Mouse (Mus musculus): Measurements from ENCODE around the gene Iqgap1. TPM values are rescaled to one million over a fixed set of nuclear protein-coding genes. Genes with fewer than 3 reads are reported as not detected.

Iqgap1 gene
- polyA plus RNA-seq, 1 experiment = 2.2 TPM

DNA sequence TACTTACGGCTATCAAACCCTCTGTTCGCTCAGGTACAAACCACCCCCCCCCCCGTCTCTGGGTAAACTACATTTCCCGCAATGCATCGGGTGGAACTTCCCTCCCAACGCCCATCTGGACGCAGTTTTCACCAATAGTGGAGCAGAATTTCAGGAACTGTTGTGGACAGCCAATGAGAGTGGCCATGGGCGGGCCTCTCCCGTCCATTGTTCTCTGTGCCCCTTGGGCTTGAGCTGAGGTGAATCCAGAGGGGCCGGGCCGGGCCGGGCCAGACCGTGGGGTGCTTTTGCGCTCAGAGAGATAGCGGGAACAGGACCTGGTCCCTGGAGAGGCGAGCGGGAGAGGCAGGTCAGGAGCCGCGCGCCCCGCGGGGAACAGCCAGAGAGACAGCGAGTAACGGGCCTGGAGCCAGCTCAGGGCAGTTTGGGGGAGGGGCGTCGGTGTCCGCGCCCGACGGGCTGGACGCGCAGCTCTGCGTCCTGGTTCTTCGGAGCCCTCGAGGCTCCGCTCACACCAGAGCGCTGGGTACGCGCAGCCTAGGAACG is 35.0 kb upstream of the Iqgap1 start, which contains the start of gene Zscan2:
Zscan2 (plus strand) TSS at position 192 of the 546 bp plus-strand sequence.
- no peaks in the 10 kb centered on the region for H3K27me3 ChIP-seq (replicated peaks)
- H3K4me1 ChIP-seq = peaks cover 62% of the 10 kb centered on the region
- TF ChIP-seq GATA1 (IDR thresholded peaks at IDR 0.05; ENCODE audit: borderline replicate concordance, low read length) (no peak), FLI1 (IDR thresholded peaks at IDR 0.05; ENCODE audit: low read length) (no peak)
- peaks cover 11% of the 10 kb centered on the region for H3K36me3 ChIP-seq (replicated peaks; ENCODE audit: low read length)
- no peaks in the 10 kb centered on the region for H3K9me3 ChIP-seq
- peak within 1 kb of the TSS; percentile 97 for H3K4me3 ChIP-seq (replicated peaks)

GRCm38 (mm10) chr7:80860227-80860626 is 34.5 kb upstream of the Iqgap1 start:
- H3K4me1 ChIP-seq = peaks cover 61% of the 10 kb centered on the region
- no peaks in the 10 kb centered on the region for H3K9me3 ChIP-seq
- H3K36me3 ChIP-seq (replicated peaks; ENCODE audit: low read length) = peaks cover 10% of the 10 kb centered on the region
- H3K27me3 ChIP-seq (replicated peaks) = no peaks in the 10 kb centered on the region
- TF ChIP-seq FLI1 (IDR thresholded peaks at IDR 0.05; ENCODE audit: low read length) = no peak
- peak overlapping the region; percentile 97 for H3K4me3 ChIP-seq (replicated peaks)

DNA sequence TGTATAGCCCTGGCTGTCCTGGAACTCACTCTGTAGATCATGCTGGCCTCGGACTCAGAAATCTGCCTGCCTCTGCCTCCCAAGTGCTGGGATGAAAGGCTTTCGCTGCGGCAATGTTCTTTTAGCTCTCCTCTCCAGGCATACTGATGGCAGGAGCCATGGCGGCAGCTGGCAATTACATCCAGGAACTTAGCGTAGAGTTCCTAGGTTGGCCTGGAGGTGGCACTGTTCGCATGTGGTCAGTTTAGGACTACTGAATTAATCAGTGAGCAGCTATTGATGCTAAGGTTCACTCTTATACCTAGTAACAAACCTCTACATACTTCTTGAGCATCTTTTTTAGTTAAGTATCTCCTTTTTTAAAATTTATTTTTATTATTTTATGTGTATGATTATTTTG is 31.4 kb upstream of the Iqgap1 start:
- H3K9me3 ChIP-seq = peaks cover 7% of the 10 kb centered on the region
- no peaks in the 10 kb centered on the region for H3K36me3 ChIP-seq (replicated peaks; ENCODE audit: low read length)
- no peaks in the 10 kb centered on the region for H3K27me3 ChIP-seq (replicated peaks)
- peaks cover 37% of the 10 kb centered on the region for H3K4me1 ChIP-seq
- H3K4me3 ChIP-seq (replicated peaks) = no peak overlapping the region
- TF ChIP-seq GATA1 (IDR thresholded peaks at IDR 0.05; ENCODE audit: borderline replicate concordance, low read length) (no peak), FLI1 (IDR thresholded peaks at IDR 0.05; ENCODE audit: low read length) (no peak)

DNA sequence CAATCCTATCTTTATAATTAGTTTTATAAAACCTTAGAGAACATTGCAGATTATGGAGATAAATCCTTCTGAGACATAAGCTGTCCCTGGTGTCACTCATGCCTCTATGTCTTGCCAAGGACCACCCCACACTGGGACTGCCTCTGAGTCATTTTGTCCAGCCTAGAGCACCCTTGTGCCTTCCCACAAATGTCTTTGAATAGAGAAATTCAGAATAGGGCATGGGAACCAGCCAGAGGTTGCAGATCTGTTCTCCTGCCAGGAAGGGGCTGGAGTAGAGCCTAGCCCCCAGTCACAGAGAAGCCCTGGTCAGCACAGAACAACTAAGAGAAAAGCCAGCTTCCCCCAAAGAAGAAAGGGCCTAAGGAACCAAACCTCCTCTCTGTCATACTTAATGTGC is 29.5 kb upstream of the Iqgap1 start:
- H3K4me3 ChIP-seq (replicated peaks) = no peak overlapping the region
- TF ChIP-seq GATA1 (IDR thresholded peaks at IDR 0.05; ENCODE audit: borderline replicate concordance, low read length) = no peak
- no peak for TF ChIP-seq FLI1 (IDR thresholded peaks at IDR 0.05; ENCODE audit: low read length)

GRCm38 (mm10) chr7:80853218-80853617 is 27.4 kb upstream of the Iqgap1 start:
- Histone ChIP-seq H3K9me3 (peaks cover 7% of the 10 kb centered on the region), H3K36me3 (replicated peaks; ENCODE audit: low read length) (no peaks in the 10 kb centered on the region), H3K27me3 (replicated peaks) (peaks cover 3% of the 10 kb centered on the region), H3K4me1 (peaks cover 27% of the 10 kb centered on the region), H3K4me3 (replicated peaks) (no peak overlapping the region)
- TF ChIP-seq FLI1 (IDR thresholded peaks at IDR 0.05; ENCODE audit: low read length) (no peak), GATA1 (IDR thresholded peaks at IDR 0.05; ENCODE audit: borderline replicate concordance, low read length) (no peak)

More for the DNA sequence above, 29.5 kb upstream of the Iqgap1 start:
- Histone ChIP-seq H3K9me3 (peaks cover 7% of the 10 kb centered on the region), H3K36me3 (replicated peaks; ENCODE audit: low read length) (no peaks in the 10 kb centered on the region), H3K27me3 (replicated peaks) (no peaks in the 10 kb centered on the region), H3K4me1 (peaks cover 24% of the 10 kb centered on the region)

GRCm38 (mm10) chr7:80850520-80850919 is 24.7 kb upstream of the Iqgap1 start:
- H3K9me3 ChIP-seq = peaks cover 7% of the 10 kb centered on the region
- H3K36me3 ChIP-seq (replicated peaks; ENCODE audit: low read length) = no peaks in the 10 kb centered on the region
- TF ChIP-seq GATA1 (IDR thresholded peaks at IDR 0.05; ENCODE audit: borderline replicate concordance, low read length) = no peak
- TF ChIP-seq FLI1 (IDR thresholded peaks at IDR 0.05; ENCODE audit: low read length) = no peak
- H3K4me3 ChIP-seq (replicated peaks) = no peak overlapping the region
- H3K27me3 ChIP-seq (replicated peaks) = peaks cover 16% of the 10 kb centered on the region
- peaks cover 18% of the 10 kb centered on the region for H3K4me1 ChIP-seq

DNA sequence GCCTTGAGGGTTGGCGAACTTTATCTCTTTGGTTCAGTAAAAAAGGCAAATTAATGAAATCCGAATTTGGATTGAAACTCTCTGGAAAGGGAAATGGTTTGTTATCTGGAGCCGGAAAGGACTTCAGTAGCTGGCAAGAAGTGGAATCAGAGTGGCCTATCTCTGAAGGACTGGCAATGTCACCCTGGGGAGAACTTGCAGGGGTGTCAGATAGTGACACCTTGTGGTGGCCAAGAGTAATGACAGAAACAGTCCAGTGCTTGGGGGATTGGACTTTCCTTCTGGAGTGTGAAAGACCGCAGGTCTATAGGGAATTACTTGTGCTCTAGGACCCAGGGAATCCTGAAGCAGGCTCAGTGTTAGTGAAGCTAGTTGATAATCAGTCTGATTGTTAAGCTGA is 23.9 kb upstream of the Iqgap1 start:
- Histone ChIP-seq H3K27me3 (replicated peaks) (peaks cover 17% of the 10 kb centered on the region), H3K36me3 (replicated peaks; ENCODE audit: low read length) (no peaks in the 10 kb centered on the region), H3K4me3 (replicated peaks) (no peak overlapping the region), H3K9me3 (peaks cover 7% of the 10 kb centered on the region), H3K4me1 (peaks cover 15% of the 10 kb centered on the region)
- TF ChIP-seq FLI1 (IDR thresholded peaks at IDR 0.05; ENCODE audit: low read length) (no peak), GATA1 (IDR thresholded peaks at IDR 0.05; ENCODE audit: borderline replicate concordance, low read length) (no peak)

DNA sequence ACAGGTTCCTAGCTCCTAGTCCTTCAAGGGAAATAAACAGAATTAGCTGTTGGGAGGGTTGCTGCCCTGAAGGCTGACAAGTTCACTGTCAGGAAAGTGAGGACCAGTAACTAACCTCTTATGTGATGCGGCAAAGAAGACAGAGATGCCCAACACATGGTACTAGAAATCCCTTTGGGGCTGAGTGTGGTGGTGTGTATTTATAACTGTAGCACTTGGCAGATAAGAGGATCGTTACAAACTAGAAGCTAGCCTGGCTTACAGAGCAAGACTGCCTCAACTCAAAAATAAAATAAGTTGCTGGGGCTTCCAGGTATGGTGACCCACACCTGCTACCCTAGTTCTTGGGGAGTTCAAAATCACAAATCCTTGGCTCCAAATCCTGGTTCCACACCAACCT is 23.5 kb upstream of the Iqgap1 start:
- H3K4me3 ChIP-seq (replicated peaks) = no peak overlapping the region
- no peaks in the 10 kb centered on the region for H3K36me3 ChIP-seq (replicated peaks; ENCODE audit: low read length)
- peaks cover 15% of the 10 kb centered on the region for H3K4me1 ChIP-seq
- peaks cover 10% of the 10 kb centered on the region for H3K9me3 ChIP-seq
- TF ChIP-seq FLI1 (IDR thresholded peaks at IDR 0.05; ENCODE audit: low read length) = no peak
- TF ChIP-seq GATA1 (IDR thresholded peaks at IDR 0.05; ENCODE audit: borderline replicate concordance, low read length) = no peak
- peaks cover 17% of the 10 kb centered on the region for H3K27me3 ChIP-seq (replicated peaks)

- Histone ChIP-seq H3K4me1 (peaks cover 9% of the 10 kb centered on the region; the same call in 1 of the 2 replicates), H3K4me3 (replicated peaks) (no peak overlapping the region), H3K36me3 (replicated peaks; ENCODE audit: low read length) (no peaks in the 10 kb centered on the region), H3K9me3 (peaks cover 4% of the 10 kb centered on the region; the same call in 1 of the 2 replicates), H3K27me3 (replicated peaks) (peaks cover 17% of the 10 kb centered on the region)
- no peak for TF ChIP-seq FLI1 (IDR thresholded peaks at IDR 0.05; ENCODE audit: low read length)
- no peak for TF ChIP-seq GATA1 (IDR thresholded peaks at IDR 0.05; ENCODE audit: borderline replicate concordance, low read length)
Observed at GRCm38 (mm10) chr7:80846709-80847108, 20.9 kb upstream of the Iqgap1 start.

DNA sequence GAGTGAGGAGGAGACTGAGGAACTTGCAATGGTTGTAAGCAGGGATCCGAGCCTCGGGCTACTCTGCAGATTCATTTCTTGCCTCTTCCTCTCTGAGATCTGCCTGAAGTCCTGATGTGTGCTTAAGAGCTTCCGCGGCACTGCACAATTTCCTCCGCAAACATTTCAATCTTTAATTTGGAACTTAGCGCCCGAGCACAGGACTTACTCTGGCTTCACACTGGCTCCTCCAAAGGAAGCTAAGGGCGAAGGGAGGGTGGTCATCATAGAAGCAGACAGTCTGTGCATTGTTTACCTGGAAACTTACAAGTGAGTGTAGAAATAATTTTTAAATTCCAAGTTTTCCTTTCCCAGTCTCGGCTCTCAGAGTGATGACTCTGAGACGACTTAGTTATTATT is 20.5 kb upstream of the Iqgap1 start:
- Histone ChIP-seq H3K36me3 (replicated peaks; ENCODE audit: low read length) (no peaks in the 10 kb centered on the region), H3K27me3 (replicated peaks) (peaks cover 17% of the 10 kb centered on the region), H3K4me3 (replicated peaks) (no peak overlapping the region), H3K4me1 (peaks cover 9% of the 10 kb centered on the region; the same call in 1 of the 2 replicates), H3K9me3 (peaks cover 4% of the 10 kb centered on the region; the same call in 1 of the 2 replicates)
- no peak for TF ChIP-seq GATA1 (IDR thresholded peaks at IDR 0.05; ENCODE audit: borderline replicate concordance, low read length)
- TF ChIP-seq FLI1 (IDR thresholded peaks at IDR 0.05; ENCODE audit: low read length) = no peak
